Mouse (Mus musculus) layer of hippocampus, adult 6 months (tissue): ENCODE data around the gene Tmem213. TPM values are rescaled to one million over a fixed set of nuclear protein-coding genes. Genes with fewer than 3 reads are reported as not detected.

ENCODE experiments used
- long read RNA-seq, 2 experiments: library from polyadenylated mRNA; unstranded; transcript quantifications; one replicate each; pipeline ENCODE4 v2.0.0; 2019 to 2020
- polyA plus RNA-seq: library from polyadenylated mRNA; unstranded; fragments of <200 nt; fragmentation: Nextera tagmentation; gene quantifications from 2 replicates; pipeline ENCODE4 v1.2.3, GENCODE M21; 2021

Gene Tmem213
- polyA plus RNA-seq = not detected in 2 replicates
- long read RNA-seq, experiment 1 = 0 reads
- long read RNA-seq, experiment 2 = 0 reads

GRCm38 (mm10) chr6:38109160-38109795 is at the start of gene Tmem213:
Gene Tmem213, plus strand, starts transcription at chr6:38109255.

DNA sequence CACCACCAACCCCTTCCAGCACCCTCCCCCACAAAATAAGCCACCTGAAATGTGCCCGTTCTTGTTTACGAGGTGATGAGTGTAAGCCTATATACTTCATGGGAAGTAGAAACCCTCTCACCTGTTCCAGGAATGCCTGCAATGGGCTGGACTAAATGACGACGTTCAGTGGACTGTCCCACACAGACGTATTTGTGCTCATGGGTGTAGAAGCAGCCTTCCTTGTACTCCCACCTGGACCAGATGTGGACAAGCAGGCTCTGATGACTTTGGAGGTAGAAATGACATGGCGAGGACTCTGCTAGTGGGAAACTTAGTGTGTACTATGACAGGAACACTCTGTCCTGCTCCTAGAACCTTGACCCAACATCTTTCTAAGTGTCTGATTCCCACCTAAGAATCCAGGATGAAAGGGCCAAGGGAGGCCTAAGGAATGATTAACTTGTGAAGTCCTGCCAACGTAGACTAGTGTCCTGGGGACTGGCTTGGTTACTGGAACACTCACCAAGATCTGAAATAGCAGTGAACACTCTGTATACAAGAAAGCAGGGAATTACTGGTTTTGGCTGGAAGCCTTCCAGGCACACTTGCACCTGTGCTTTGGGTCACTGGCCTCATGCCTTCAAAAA is 15.3 kb downstream of the Tmem213 start, which contains the start of gene Atp6v0a4:
TSS of gene Atp6v0a4 (minus strand) at position 380 of the 629 bp plus-strand sequence.

Other genes starting within 250 kb of the Tmem213 start
- 2.9 and 3.0 TPM in 2 replicates for gene Trim24, start 238.4 kb upstream of the Tmem213 start, polyA plus RNA-seq
- 0.09 TPM in 1 of 2 replicates, not detected in the other for gene Svopl, start 62.3 kb upstream of the Tmem213 start, polyA plus RNA-seq
- 0.15 TPM in 1 of 2 replicates, not detected in the other for gene Atp6v0a4, start 15.3 kb downstream of the Tmem213 start, polyA plus RNA-seq
- 4.6 and 4.9 TPM in 2 replicates for gene D630045J12Rik, start 144.8 kb downstream of the Tmem213 start, polyA plus RNA-seq
- 0.56 and 0.68 TPM in 2 replicates for gene Zc3hav1l, start 190.0 kb downstream of the Tmem213 start, polyA plus RNA-seq
- gene Zc3hav1, start 245.3 kb downstream of the Tmem213 start, polyA plus RNA-seq = 7.2 and 14.8 TPM in 2 replicates